Mouse (Mus musculus) lung, postnatal 36 days (tissue): ENCODE results near the gene Zfp97.
"Not testable (repeated sequence)": the region's sequence is repeated elsewhere in the genome, so short reads cannot be mapped to it uniquely, and the experiment has no call there.

Experiments used
- DNase-seq: peaks from one replicate; pipeline ENCODE4 v3.0.0; 2022; ENCODE audit warnings: mixed read lengths

Zfp97 gene

GRCm38 (mm10) chr17:17120830-17121502 lies at the start of gene Zfp97:
TSS of gene Zfp97 (plus strand) at chr17:17121415.
- DNase-seq, result not testable (repeated sequence)

DNA sequence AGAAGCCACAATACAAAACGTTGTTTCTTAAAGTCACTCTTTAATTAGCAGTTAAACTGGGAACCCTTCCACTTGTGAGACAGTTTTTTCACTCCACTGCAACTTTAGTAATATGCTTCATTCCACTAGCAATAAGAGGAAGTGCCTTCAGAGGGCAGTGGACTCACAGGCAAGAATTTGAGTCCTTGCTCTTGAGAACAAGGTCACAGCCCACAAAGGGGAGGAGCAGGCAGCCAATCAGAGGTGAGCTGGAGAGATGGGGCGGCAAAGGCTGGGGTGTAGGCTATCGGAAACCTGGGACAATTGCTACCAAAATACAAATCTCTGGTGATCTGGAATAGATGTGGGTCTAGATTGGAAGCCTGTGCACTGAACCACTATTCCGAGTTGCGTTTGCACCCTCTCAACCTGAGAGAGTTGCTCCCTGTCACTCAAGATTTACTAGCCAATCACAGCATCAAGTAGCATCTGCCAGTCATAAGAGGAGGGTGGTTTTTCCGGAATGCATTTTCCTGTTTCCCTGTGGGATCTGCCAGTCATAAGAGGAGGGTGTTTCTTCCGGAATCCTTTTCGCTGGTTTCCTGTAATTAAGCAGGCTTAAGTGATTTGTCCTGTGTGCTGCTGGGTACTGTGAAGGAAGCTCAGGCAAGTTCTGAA lies 57.7 kb downstream of the Zfp97 start:
- not testable (repeated sequence) for DNase-seq

DNA sequence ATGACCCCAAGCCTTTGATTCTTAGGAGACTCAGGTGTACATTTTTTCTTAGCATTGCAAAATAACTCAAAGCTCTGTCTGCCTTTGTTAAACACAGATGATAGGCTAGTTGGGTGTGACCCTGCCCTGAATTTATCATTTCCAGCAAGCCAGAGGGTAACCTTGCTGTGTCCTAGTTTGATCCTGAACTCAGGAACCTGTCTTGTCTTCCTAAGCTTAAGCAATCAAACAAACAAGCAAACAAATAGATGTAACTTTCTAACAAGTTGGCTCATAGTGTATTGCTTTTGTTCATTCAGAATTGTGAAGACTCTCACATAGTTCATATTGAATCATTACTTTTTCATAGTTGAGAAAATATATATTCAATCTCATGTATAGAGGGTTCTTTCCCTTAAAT lies 73.5 kb downstream of the Zfp97 start:
- DNase-seq, result not testable (repeated sequence)

DNA sequence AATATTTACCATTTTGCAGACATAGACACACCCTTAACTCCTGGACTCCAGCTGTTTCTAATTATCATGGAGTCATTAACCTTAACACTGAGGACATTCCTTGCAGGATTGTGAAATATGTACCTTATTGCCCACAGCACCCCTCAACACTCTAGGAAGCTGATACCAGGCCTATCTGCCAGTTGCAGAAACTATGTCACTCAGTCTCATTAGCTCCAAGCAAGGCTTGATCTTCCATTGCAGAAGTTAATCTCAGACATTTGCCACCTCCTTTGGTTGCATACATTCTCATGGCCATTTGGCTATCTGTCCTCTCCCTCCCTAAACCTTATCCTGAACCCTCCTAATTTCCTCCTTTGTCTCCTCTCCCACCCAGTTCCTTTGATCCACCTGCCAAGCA lies 74.0 kb downstream of the Zfp97 start:
- DNase-seq, result no peak

DNA sequence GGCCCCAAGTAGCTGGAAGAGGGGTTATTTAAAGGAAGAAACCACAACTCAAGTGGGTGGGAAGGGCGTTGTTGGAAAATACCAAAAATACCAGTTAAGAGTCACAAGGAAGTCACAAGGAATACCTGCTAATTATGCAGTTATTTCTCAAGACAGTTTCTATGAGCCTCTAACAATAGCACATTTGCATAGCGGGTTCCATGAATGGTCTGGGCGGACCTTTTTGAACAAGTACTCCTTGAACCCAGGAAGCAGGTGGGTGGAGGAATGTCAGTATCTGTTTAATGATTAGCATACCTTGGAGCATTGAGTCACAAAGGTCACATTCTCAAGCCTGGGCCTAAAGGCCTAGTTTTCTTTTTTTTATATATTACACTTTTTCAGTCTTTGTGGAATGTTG lies 74.9 kb downstream of the Zfp97 start:
- not testable (repeated sequence) for DNase-seq
